Mouse (Mus musculus) liver, embryonic 16.5 days (tissue): ENCODE measurements around the gene Ppt2. TPM values are rescaled to one million over a fixed set of nuclear protein-coding genes. Genes with fewer than 3 reads are reported as not detected.

Experiments used
- ATAC-seq: fragments of 200-750 bp; cut with Nextera tagmentation; 2 replicates; pipeline ENCODE4 v1.8.0; 2017; ENCODE audit warnings: low read depth, mild to moderate bottlenecking, moderate number of reproducible peaks, moderate library complexity
- H3K27ac ChIP-seq: fragments of 300-500 bp; sonication (generic); 2 replicates; pipeline ENCODE4 v1.5.1; 2014; ENCODE audit warnings: mild to moderate bottlenecking, low read length
- H3K27me3 ChIP-seq: fragments of 300-500 bp; sonication (generic); 2 replicates; pipeline ENCODE4 v1.6.1; 2014; ENCODE audit warnings: low read depth, low read length, mixed read lengths; ENCODE audit not compliant: control insufficient read depth, insufficient read depth
- H3K36me3 ChIP-seq: fragments of 300-500 bp; sonication (generic); 2 replicates; pipeline ENCODE4 v1.6.1; 2014; ENCODE audit warnings: mild to moderate bottlenecking; ENCODE audit not compliant: control insufficient read depth, insufficient read depth
- H3K4me1 ChIP-seq: fragments of 300-500 bp; sonication (generic); 2 replicates; pipeline ENCODE4 v1.6.1; 2014; ENCODE audit warnings: low read depth, low read length, mixed read lengths; ENCODE audit not compliant: control insufficient read depth
- H3K4me2 ChIP-seq: fragments of 300-500 bp; sonication (generic); 2 replicates; pipeline ENCODE4 v1.6.1; 2014; ENCODE audit warnings: low read depth, low read length, mixed read lengths
- H3K4me3 ChIP-seq: fragments of 300-500 bp; sonication (generic); 2 replicates; pipeline ENCODE4 v1.5.1; 2014; ENCODE audit warnings: low read depth, mild to moderate bottlenecking, low read length
- H3K9ac ChIP-seq: fragments of 300-500 bp; sonication (generic); 2 replicates; pipeline ENCODE4 v1.6.1; 2014; ENCODE audit warnings: low read depth, low read length
- H3K9me3 ChIP-seq: fragments of 300-500 bp; sonication (generic); replicated peaks from 2 replicates; pipeline ENCODE4 v1.6.1; 2016; ENCODE audit warnings: low read length; ENCODE audit not compliant: control insufficient read depth
- WGBS: fragments of 180-500 bp; shearing (Covaris S2); extraction: QIAGEN DNeasy Blood & Tissue Kit; methylation state at CpG from one replicate; pipeline ENCODE4 v1.1.7; 2014; ENCODE audit not compliant: insufficient replicate concordance; 5-methylcytosine and 5-hydroxymethylcytosine counted together
- polyA plus RNA-seq: library from polyadenylated mRNA; unstranded; fragments of >200 nt; fragmentation: Nextera tagmentation; extraction: Ambion mirVana; gene quantifications from 2 replicates; pipeline ENCODE4 v1.2.1, GENCODE M21; 2015

Ppt2 gene
- polyA plus RNA-seq, 1 experiment from 2014 or later = 13.8 TPM

- no peak overlapping the region for H3K4me3 ChIP-seq
- peaks cover 37% of the 10 kb centered on the region for H3K4me1 ChIP-seq
- no peak for ATAC-seq
- no peak overlapping the region for H3K4me2 ChIP-seq
- no peak overlapping the region for H3K27ac ChIP-seq
- peaks cover 13% of the 10 kb centered on the region for H3K36me3 ChIP-seq
- no peaks in the 10 kb centered on the region for H3K9me3 ChIP-seq
- no peaks in the 10 kb centered on the region for H3K27me3 ChIP-seq
- 81% methylated on average over 8 of the region's 8 CpGs for WGBS
- H3K9ac ChIP-seq = no peak overlapping the region
These were observed 17.3 kb downstream of the Ppt2 start for GRCm38 (mm10) chr17:34611050-34611449.

- H3K4me3 ChIP-seq = no peak overlapping the region
- H3K4me1 ChIP-seq = peaks cover 43% of the 10 kb centered on the region
- ATAC-seq = no peak
- H3K9ac ChIP-seq = no peak overlapping the region
- H3K27ac ChIP-seq = no peak overlapping the region
- H3K9me3 ChIP-seq = no peaks in the 10 kb centered on the region
- no peaks in the 10 kb centered on the region for H3K27me3 ChIP-seq
- H3K36me3 ChIP-seq = peaks cover 13% of the 10 kb centered on the region
- no peak overlapping the region for H3K4me2 ChIP-seq
- 73% methylated on average over 7 of the region's 7 CpGs for WGBS
These were observed 20.3 kb downstream of the Ppt2 start for GRCm38 (mm10) chr17:34607997-34608396.

GRCm38 (mm10) chr17:34606186-34607039, 21.9 kb downstream of the Ppt2 start:
- Histone ChIP-seq H3K9ac (peak overlapping the region; percentile 77), H3K9me3 (no peaks in the 10 kb centered on the region), H3K4me1 (peaks cover 47% of the 10 kb centered on the region), H3K36me3 (peaks cover 3% of the 10 kb centered on the region; the same call in 1 of the 2 replicates), H3K4me3 (peak overlapping the region; percentile 70), H3K27me3 (no peaks in the 10 kb centered on the region), H3K27ac (peak overlapping the region; percentile 88), H3K4me2 (peak overlapping the region; percentile 89)
- WGBS = 10% methylated on average over 31 of the region's 32 CpGs
- no peak for ATAC-seq

- 0% methylated on average over 23 of the region's 30 CpGs for WGBS
- H3K9ac ChIP-seq = peak overlapping the region; percentile 77
- H3K9me3 ChIP-seq = no peaks in the 10 kb centered on the region
- peak overlapping the region; percentile 70 for H3K4me3 ChIP-seq
- peak; percentile 25 for ATAC-seq
- H3K27ac ChIP-seq = peak overlapping the region; percentile 88
- peaks cover 47% of the 10 kb centered on the region for H3K4me1 ChIP-seq
- H3K27me3 ChIP-seq = no peaks in the 10 kb centered on the region
- peak overlapping the region; percentile 89 for H3K4me2 ChIP-seq
- peaks cover 4% of the 10 kb centered on the region for H3K36me3 ChIP-seq
These were observed 22.7 kb downstream of the Ppt2 start for GRCm38 (mm10) chr17:34605609-34606008.

- no peak for ATAC-seq
- 15% methylated on average over 24 of the region's 24 CpGs for WGBS
- H3K9ac ChIP-seq = peak overlapping the region; percentile 77
- H3K36me3 ChIP-seq = peaks cover 8% of the 10 kb centered on the region
- peak overlapping the region; percentile 89 for H3K4me2 ChIP-seq
- H3K27ac ChIP-seq = peak overlapping the region; percentile 88
- H3K9me3 ChIP-seq = no peaks in the 10 kb centered on the region
- peak overlapping the region; percentile 70 for H3K4me3 ChIP-seq
- H3K4me1 ChIP-seq = peaks cover 49% of the 10 kb centered on the region
- no peaks in the 10 kb centered on the region for H3K27me3 ChIP-seq
These were observed 23.6 kb downstream of the Ppt2 start for GRCm38 (mm10) chr17:34604511-34605237.

- no peaks in the 10 kb centered on the region for H3K9me3 ChIP-seq
- H3K27ac ChIP-seq = peak within 1 kb of the TSS; percentile 88
- WGBS = 0% methylated on average over 35 of the region's 35 CpGs
- H3K27me3 ChIP-seq = no peaks in the 10 kb centered on the region
- peak; percentile 79 for ATAC-seq
- peak within 1 kb of the TSS; percentile 77 for H3K4me3 ChIP-seq
- peak within 1 kb of the TSS; percentile 82 for H3K9ac ChIP-seq
- H3K4me2 ChIP-seq = peak within 1 kb of the TSS; percentile 89
- peaks cover 8% of the 10 kb centered on the region for H3K36me3 ChIP-seq
- peaks cover 52% of the 10 kb centered on the region for H3K4me1 ChIP-seq
These were observed 24.2 kb downstream of the Ppt2 start, which contains the start of gene Agpat1 for GRCm38 (mm10) chr17:34604061-34604508. Gene Agpat1, plus strand, starts transcription at chr17:34604262.

- Histone ChIP-seq H3K4me3 (peak within 1 kb of the TSS; percentile 77), H3K4me1 (peaks cover 46% of the 10 kb centered on the region), H3K4me2 (peak within 1 kb of the TSS; percentile 89), H3K9ac (peak within 1 kb of the TSS; percentile 82), H3K27ac (peak within 1 kb of the TSS; percentile 88), H3K27me3 (no peaks in the 10 kb centered on the region), H3K36me3 (peaks cover 8% of the 10 kb centered on the region), H3K9me3 (no peaks in the 10 kb centered on the region)
- under 1% methylated on average over 30 of the region's 30 CpGs for WGBS
- ATAC-seq = peak; percentile 89
These were observed 24.8 kb downstream of the Ppt2 start, which contains the start of gene Rnf5 for GRCm38 (mm10) chr17:34603375-34604060. Gene Rnf5, minus strand, starts transcription at chr17:34603690.

GRCm38 (mm10) chr17:34601796-34602195, 26.5 kb downstream of the Ppt2 start:
- H3K27me3 ChIP-seq = no peaks in the 10 kb centered on the region
- H3K4me3 ChIP-seq = no peak overlapping the region
- peaks cover 39% of the 10 kb centered on the region for H3K4me1 ChIP-seq
- H3K27ac ChIP-seq = no peak overlapping the region
- 85% methylated on average over 12 of the region's 12 CpGs for WGBS
- no peak overlapping the region for H3K9ac ChIP-seq
- H3K36me3 ChIP-seq = peaks cover 8% of the 10 kb centered on the region
- no peak overlapping the region for H3K4me2 ChIP-seq
- no peaks in the 10 kb centered on the region for H3K9me3 ChIP-seq
- no peak for ATAC-seq
